Mouse (Mus musculus) granulocyte monocyte progenitor cell, adult 5-6 weeks (primary cell): ENCODE measurements around the gene Znrf4. TPM values are rescaled to one million over a fixed set of nuclear protein-coding genes. Genes with fewer than 3 reads are reported as not detected.
A peak's percentile ranks its signal among the peaks of the same experiment; 100 is the strongest.

Experiments used
- ATAC-seq: replicated peaks from 2 replicates; pipeline ENCODE4 v1.8.0; 2016; ENCODE audit warnings: mild to moderate bottlenecking, moderate TSS enrichment, inconsistent platforms; ENCODE audit not compliant: poor library complexity, severe bottlenecking
- total RNA-seq, 2 experiments: library from RNA; stranded (forward) in 1 of 2; stranded (reverse) in 1 of 2; fragments of 200-712, 200-1000 nt in 1 of 2; fragments of >200 nt in 1 of 2; fragmentation: Nextera tagmentation in 1 of 2; gene quantifications; 2 replicates each; pipeline ENCODE4 v1.2.3; 2014 to 2017

The Znrf4 gene
- total RNA-seq, 2 experiments from 2014 or later = not detected

DNA sequence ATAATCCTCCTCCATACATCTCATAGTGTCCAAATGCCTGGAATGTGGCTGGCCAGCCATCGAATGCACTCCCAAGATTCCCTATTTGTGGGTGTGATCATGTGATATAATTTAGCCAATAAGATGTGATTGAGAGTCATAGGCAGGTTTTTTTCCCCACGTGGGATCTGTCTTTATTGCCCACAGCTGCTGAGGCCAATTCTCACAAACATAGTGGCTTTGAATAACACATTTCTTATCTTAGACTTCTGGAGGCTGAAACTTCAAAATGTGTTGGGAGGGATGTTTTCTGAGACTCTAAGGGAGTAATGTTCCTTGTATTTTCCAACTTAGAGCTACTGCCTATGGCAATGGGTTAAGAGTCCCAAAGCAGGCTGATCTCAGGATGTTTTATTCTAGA, 17.8 kb downstream of the Znrf4 start:
- no peak for ATAC-seq

GRCm38 (mm10) chr17:56493841-56494240, 18.4 kb downstream of the Znrf4 start:
- no peak for ATAC-seq

- no peak for ATAC-seq
Observed at GRCm38 (mm10) chr17:56490438-56491152, 21.6 kb downstream of the Znrf4 start.

- no peak for ATAC-seq
Observed at GRCm38 (mm10) chr17:56488028-56488427, 24.2 kb downstream of the Znrf4 start.

GRCm38 (mm10) chr17:56487441-56487888, 24.8 kb downstream of the Znrf4 start:
- peak; percentile 63 for ATAC-seq

GRCm38 (mm10) chr17:56485926-56486325, 26.3 kb downstream of the Znrf4 start:
- ATAC-seq = no peak

GRCm38 (mm10) chr17:56485118-56485517, 27.1 kb downstream of the Znrf4 start:
- no peak for ATAC-seq

DNA sequence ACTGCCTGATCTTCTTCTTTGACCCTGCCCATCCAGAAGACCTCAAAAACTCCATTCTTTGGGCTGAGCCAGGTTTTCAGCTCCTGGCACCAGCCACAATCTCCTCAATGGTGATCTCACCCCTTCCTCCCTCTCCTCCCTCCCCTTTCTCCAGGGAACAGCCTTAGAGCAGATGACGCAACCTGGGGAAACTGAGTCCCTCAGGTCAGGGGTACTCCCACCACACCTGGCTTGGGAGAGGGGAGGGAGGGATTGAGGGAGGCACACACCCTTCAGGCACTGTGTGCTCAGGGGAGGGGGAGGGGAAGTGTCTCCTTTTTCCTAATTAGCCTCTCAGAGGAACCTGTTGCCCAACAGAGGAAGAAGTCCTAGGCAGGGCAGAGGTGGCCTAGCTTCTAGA, 29.6 kb downstream of the Znrf4 start:
- ATAC-seq = peak; percentile 24; the same call in 1 of the 2 replicates

GRCm38 (mm10) chr17:56479358-56479757, 32.9 kb downstream of the Znrf4 start:
- peak; percentile 58 for ATAC-seq

DNA sequence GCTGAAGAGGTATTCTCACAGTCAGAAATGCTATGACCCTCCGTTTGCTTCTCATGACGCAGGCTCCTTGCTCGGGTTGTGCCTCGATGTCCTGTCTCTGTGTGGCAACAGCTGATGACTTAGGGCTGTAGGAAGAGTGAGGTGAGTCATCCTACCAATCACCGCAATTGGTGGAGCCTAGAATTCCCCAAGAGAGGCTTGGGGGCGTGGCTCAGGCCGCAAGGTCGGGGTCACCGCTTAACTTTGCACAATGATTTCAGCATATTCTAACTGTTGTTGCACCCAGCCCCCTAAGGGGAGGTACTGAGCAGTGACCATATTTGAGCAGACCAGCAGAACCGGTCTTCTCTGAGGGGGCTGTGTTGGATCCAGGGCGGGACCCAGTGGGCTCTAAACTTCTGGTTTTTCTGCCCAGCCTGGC, 34.0 kb downstream of the Znrf4 start:
- ATAC-seq = peak; percentile 55

GRCm38 (mm10) chr17:56477191-56477818, 34.9 kb downstream of the Znrf4 start:
- no peak for ATAC-seq

DNA sequence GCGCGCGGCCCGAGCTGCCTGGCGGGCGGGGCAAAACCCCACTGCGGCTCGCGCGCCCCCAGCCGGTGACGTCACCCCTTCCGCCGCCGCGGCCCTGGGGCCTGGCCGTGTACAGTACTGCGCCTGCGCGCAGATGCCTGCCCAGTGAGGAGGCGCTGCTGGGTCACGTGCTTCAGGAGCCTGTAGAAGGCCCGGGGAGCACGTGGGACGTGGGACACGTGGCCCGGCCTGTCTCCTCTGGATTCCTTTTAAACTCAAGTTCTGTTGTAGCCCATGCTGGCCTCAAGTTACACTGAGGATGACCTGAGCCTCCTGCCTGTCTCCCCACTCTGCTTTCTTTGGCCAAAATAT, 35.9 kb downstream of the Znrf4 start, which contains the start of gene Ptprs:
TSS of gene Ptprs (minus strand) at position 82 of the 351 bp plus-strand sequence.
- ATAC-seq = peak; percentile 28

DNA sequence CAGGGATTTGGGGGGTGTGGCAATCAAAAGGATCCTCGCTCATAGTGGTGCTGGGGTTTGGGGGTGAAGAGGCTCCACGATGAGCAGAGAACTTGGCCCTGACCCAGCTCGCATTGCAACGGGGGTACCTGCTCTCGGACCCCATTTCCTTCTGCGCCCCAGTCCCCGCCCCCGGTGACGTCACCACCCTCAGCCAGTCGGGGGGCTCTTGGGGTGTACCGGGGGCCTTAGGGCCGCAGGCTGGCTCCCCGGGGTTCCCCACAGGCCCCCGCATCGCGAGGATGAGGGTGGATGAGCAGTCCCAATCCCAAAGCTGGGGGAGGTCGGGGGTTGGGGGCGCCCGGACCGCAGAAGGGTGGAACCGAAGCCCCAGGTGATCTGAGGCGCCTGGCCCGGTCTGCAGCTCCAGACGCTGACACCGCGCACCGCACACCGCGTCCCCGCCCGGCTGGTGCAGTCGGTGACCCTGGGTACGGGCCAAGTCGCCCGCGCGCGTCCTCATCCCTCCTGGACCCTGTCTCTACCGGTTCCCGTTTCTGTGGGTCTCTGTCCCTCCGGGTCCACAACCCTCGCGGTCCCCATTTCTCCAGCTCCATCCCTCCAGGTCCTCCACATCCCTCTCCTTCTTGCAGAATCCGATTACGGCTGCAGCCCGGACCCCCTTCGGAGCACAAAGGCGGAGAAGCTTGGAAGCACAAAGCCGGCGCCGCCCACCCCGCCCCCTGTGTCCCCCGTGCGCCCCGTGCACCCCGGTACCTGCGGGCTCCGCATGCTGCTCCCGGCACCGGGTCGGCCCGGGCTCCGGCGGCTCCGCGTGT, 36.4 kb downstream of the Znrf4 start:
- 0 out of 2 replicates have a peak, but pooled peaks have one; percentile 3 for ATAC-seq

DNA sequence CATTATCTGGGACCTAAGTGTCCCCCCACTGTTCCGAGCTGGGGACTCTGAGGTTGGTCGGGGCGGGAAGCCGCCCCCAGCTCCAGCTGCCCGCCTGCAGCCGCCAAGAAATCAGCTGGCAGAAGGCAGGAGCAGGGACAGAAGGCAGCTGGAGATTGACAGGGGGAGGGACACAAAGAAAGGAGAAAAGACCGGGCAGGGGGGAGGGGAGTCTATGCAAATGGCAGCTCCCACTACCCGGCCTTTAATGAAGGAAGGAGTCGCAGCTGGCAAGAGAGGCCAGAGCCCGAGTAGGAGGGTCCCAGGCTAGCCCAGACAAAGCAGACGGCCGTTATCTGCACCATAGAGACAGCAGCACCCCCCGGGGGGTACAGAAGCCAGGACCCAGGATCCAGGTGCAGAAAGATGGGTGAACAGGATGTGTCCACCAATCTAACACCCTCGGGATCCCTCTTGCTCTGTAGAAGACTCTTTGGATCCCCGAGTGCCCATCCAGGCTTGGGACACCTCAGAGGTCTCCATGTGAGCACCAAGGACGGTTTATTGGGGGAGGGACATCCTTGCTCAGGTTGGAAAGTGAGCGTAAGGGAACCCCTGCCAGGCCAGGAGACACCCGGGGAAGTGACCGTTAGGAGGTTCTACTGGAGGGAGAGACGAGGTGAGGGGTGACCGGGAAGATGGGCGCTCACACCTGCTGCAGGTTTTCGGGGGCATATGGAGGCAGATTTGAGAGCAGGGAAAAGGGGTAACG, 37.2 kb downstream of the Znrf4 start:
- ATAC-seq = no peak

DNA sequence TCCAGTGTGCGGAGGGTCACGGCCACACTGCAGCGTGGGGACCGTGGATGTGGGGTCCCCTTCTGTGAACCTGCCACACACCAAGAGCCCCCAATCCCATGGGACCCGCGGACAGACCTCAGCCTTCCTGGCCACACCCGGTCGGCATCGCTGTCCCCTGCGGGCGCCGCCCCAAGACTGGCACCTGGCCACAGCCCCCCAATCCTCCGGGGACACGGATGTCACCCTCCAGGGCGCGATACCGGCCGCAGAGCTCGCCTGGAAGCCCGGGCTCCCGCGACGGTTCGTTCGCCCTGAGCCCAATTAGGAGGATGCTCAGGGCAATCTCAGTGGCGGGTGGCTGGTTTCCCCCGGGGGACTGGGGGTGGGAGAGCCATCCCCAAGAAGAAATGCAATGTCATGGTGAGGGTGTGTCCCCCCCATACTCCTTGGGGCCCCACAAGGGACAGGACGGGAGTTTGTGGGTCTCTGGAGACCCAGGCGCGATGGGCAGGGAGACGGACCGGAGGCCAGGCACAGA, 37.9 kb downstream of the Znrf4 start:
- ATAC-seq = no peak

- no peak for ATAC-seq
Observed at GRCm38 (mm10) chr17:56473611-56473905, 38.7 kb downstream of the Znrf4 start.

- ATAC-seq = peak; percentile 48
Observed at GRCm38 (mm10) chr17:56472733-56473610, 39.3 kb downstream of the Znrf4 start.

GRCm38 (mm10) chr17:56472121-56472520, 40.1 kb downstream of the Znrf4 start:
- no peak for ATAC-seq

DNA sequence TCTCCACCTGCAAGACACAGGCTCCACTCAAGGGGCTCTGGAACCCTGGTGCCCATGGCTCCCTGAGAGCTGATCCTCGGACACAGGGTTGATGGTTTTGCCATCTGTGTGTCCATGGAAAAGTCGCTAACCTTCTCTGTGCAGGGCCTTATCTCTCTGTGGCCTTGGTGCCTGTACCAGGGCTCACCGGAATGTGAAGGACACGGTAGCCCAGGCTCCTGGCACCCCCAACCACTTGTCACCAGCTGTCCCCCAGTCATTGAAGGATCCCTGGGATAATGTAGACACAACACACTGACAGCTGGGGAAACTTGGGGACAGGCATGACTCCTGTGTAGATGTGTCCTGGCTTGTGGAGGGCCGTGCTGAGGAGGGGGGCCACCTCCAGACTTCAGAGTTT, 41.1 kb downstream of the Znrf4 start:
- ATAC-seq = no peak
